Mouse (Mus musculus) kidney, adult 2 months (tissue): ENCODE data around the gene Gm10282. TPM values are rescaled to one million over a fixed set of nuclear protein-coding genes. Genes with fewer than 3 reads are reported as not detected.

Source experiments
- DNase-seq: peaks from one replicate; pipeline ENCODE4 v3.0.0; 2021
- H3K27ac ChIP-seq: fragments of 200-500 bp; 2 replicates; pipeline ENCODE4 v1.5.1; 2012; ENCODE audit warnings: low read depth, low read length, control low read depth, inconsistent platforms; ENCODE audit not compliant: insufficient read depth
- H3K27me3 ChIP-seq: fragments of 200-500 bp; replicated peaks from 2 replicates; pipeline ENCODE4 v1.6.1; 2012; ENCODE audit warnings: mild to moderate bottlenecking, moderate library complexity, low read length, inconsistent platforms; ENCODE audit not compliant: control insufficient read depth, insufficient read depth
- H3K36me3 ChIP-seq: fragments of 200-500 bp; 2 replicates; pipeline ENCODE4 v1.6.1; 2012; ENCODE audit warnings: mild to moderate bottlenecking, moderate library complexity, low read length, inconsistent platforms; ENCODE audit not compliant: control insufficient read depth, insufficient read depth
- H3K4me1 ChIP-seq: fragments of 200-500 bp; 2 replicates; pipeline ENCODE4 v1.6.1; 2011; ENCODE audit warnings: low read length; ENCODE audit not compliant: control insufficient read depth, insufficient read depth
- H3K4me3 ChIP-seq: fragments of 200-500 bp; 2 replicates; pipeline ENCODE4 v1.5.1; 2011; ENCODE audit warnings: mild to moderate bottlenecking, low read depth, low read length, control low read depth; ENCODE audit not compliant: insufficient read depth
- CTCF ChIP-seq: fragments of 200-500 bp; conservative IDR thresholded peaks from 2 replicates; pipeline ENCODE4 v1.5.1; 2011; ENCODE audit warnings: low read depth, mild to moderate bottlenecking, control low read depth, low read length, moderate library complexity, mixed read lengths; ENCODE audit not compliant: insufficient read depth, insufficient read length
- POLR2A ChIP-seq: fragments of 200-500 bp; IDR thresholded peaks from one replicate; pipeline ENCODE4 v1.6.1; 2011; ENCODE audit warnings: low read depth, low read length, control low read depth
- WGBS: fragments of 180-500 bp; shearing (Covaris S2); methylation state at CpG from one replicate; pipeline ENCODE4 v1.1.7; 2018; 5-methylcytosine and 5-hydroxymethylcytosine counted together
- polyA plus RNA-seq: library from polyadenylated mRNA; depleted of rRNA; stranded (reverse); fragments of >200 nt; gene quantifications from 2 replicates; pipeline ENCODE4 v1.2.3, GENCODE M21; 2012; rRNA removed

The Gm10282 gene
- polyA plus RNA-seq, 1 experiment, result 2.8 TPM

GRCm38 (mm10) chr8:72261431-72261830, 43.6 kb downstream of the Gm10282 start:
- H3K4me1 ChIP-seq, result 0 out of 2 replicates have a peak, but pooled peaks cover 3% of the 10 kb centered on the region
- no peaks in the 10 kb centered on the region for H3K36me3 ChIP-seq
- H3K27ac ChIP-seq, result no peak overlapping the region
- no peak for DNase-seq
- no peaks in the 10 kb centered on the region for H3K27me3 ChIP-seq
- TF ChIP-seq POLR2A (no peak), CTCF (no peak)
- no peak overlapping the region for H3K4me3 ChIP-seq

GRCm38 (mm10) chr8:72261019-72261418, 44.0 kb downstream of the Gm10282 start:
- DNase-seq, result peak; percentile 72
- H3K4me3 ChIP-seq, result no peak overlapping the region
- no peak overlapping the region for H3K27ac ChIP-seq
- H3K27me3 ChIP-seq, result no peaks in the 10 kb centered on the region
- 30% methylated on average over 2 of the region's 2 CpGs for WGBS
- 0 out of 2 replicates have a peak, but pooled peaks cover 3% of the 10 kb centered on the region for H3K4me1 ChIP-seq
- TF ChIP-seq POLR2A (no peak), CTCF (peak; percentile 64)
- no peaks in the 10 kb centered on the region for H3K36me3 ChIP-seq

GRCm38 (mm10) chr8:72260585-72260984, 44.5 kb downstream of the Gm10282 start:
- no peak overlapping the region for H3K4me3 ChIP-seq
- no peaks in the 10 kb centered on the region for H3K27me3 ChIP-seq
- DNase-seq, result no peak
- no peak overlapping the region for H3K27ac ChIP-seq
- no peak for TF ChIP-seq POLR2A
- TF ChIP-seq CTCF, result no peak
- WGBS, result 56% methylated on average over 4 of the region's 4 CpGs
- no peaks in the 10 kb centered on the region for H3K36me3 ChIP-seq
- H3K4me1 ChIP-seq, result 0 out of 2 replicates have a peak, but pooled peaks cover 3% of the 10 kb centered on the region

GRCm38 (mm10) chr8:72259862-72260261, 45.2 kb downstream of the Gm10282 start:
- Histone ChIP-seq H3K4me1 (0 out of 2 replicates have a peak, but pooled peaks cover 3% of the 10 kb centered on the region), H3K4me3 (no peak overlapping the region), H3K36me3 (no peaks in the 10 kb centered on the region), H3K27ac (no peak overlapping the region), H3K27me3 (no peaks in the 10 kb centered on the region)
- DNase-seq, result no peak
- no peak for TF ChIP-seq CTCF
- no peak for TF ChIP-seq POLR2A
- 49% methylated on average over 2 of the region's 2 CpGs for WGBS

GRCm38 (mm10) chr8:72257902-72258238, 47.2 kb downstream of the Gm10282 start:
- DNase-seq, result no peak
- 88% methylated on average over 1 of the region's 1 CpGs for WGBS
- TF ChIP-seq POLR2A (no peak), CTCF (no peak)

GRCm38 (mm10) chr8:72257171-72257901, 47.7 kb downstream of the Gm10282 start:
- H3K27me3 ChIP-seq, result no peaks in the 10 kb centered on the region
- no peak overlapping the region for H3K4me3 ChIP-seq
- peak; percentile 33 for DNase-seq
- H3K27ac ChIP-seq, result no peak overlapping the region
- H3K36me3 ChIP-seq, result no peaks in the 10 kb centered on the region
- TF ChIP-seq POLR2A, result no peak
- peak; percentile 43; the same call in 1 of the 2 replicates for TF ChIP-seq CTCF
- 55% methylated on average over 7 of the region's 7 CpGs for WGBS
- 0 out of 2 replicates have a peak, but pooled peaks cover 3% of the 10 kb centered on the region for H3K4me1 ChIP-seq

More at GRCm38 (mm10) chr8:72257902-72258238, 47.2 kb downstream of the Gm10282 start:
- Histone ChIP-seq H3K36me3 (no peaks in the 10 kb centered on the region), H3K4me1 (0 out of 2 replicates have a peak, but pooled peaks cover 3% of the 10 kb centered on the region), H3K27me3 (no peaks in the 10 kb centered on the region), H3K4me3 (no peak overlapping the region), H3K27ac (no peak overlapping the region)

Other genes with a start within 250 kb of the Gm10282 start
- not detected in 2 replicates for gene Olfr373, start 222.1 kb downstream of the Gm10282 start, polyA plus RNA-seq
- not detected in 2 replicates for gene Olfr374, start 198.2 kb downstream of the Gm10282 start, polyA plus RNA-seq
- 43.9 and 55.7 TPM in 2 replicates for gene Tpm4, start 170.3 kb downstream of the Gm10282 start, polyA plus RNA-seq
- 112 and 148 TPM in 2 replicates for gene Rab8a, start 144.1 kb downstream of the Gm10282 start, polyA plus RNA-seq
- gene Hsh2d, start 115.6 kb downstream of the Gm10282 start, polyA plus RNA-seq, result 0.14 and 1.9 TPM in 2 replicates
- 0.04 TPM in 1 of 2 replicates, not detected in the other for gene Cib3, start 92.4 kb downstream of the Gm10282 start, polyA plus RNA-seq
- not detected in 2 replicates for gene Gm11034, start 91.6 kb downstream of the Gm10282 start, polyA plus RNA-seq
- gene Fam32a, start 85.5 kb downstream of the Gm10282 start, polyA plus RNA-seq, result 54.7 and 59.6 TPM in 2 replicates
- 72.6 and 75.0 TPM in 2 replicates for gene Ap1m1, start 65.2 kb downstream of the Gm10282 start, polyA plus RNA-seq
- gene Klf2, start 13.8 kb upstream of the Gm10282 start, polyA plus RNA-seq, result 20.9 and 22.2 TPM in 2 replicates
- gene Eps15l1, start 116.2 kb upstream of the Gm10282 start, polyA plus RNA-seq, result 30.3 and 31.9 TPM in 2 replicates
- 0.77 TPM in 2 replicates for gene Calr3, start 138.6 kb upstream of the Gm10282 start, polyA plus RNA-seq
- 6.8 and 7.2 TPM in 2 replicates for gene 1700030K09Rik, start 138.6 kb upstream of the Gm10282 start, polyA plus RNA-seq
- gene Cherp, start 170.0 kb upstream of the Gm10282 start, polyA plus RNA-seq, result 33.5 and 35.7 TPM in 2 replicates
- gene Slc35e1, start 187.4 kb upstream of the Gm10282 start, polyA plus RNA-seq, result 52.7 and 67.5 TPM in 2 replicates
- 6.1 and 7.9 TPM in 2 replicates for gene Med26, start 243.0 kb upstream of the Gm10282 start, polyA plus RNA-seq